Mouse (Mus musculus): Measurements from ENCODE around the gene Ncam1.

DNA sequence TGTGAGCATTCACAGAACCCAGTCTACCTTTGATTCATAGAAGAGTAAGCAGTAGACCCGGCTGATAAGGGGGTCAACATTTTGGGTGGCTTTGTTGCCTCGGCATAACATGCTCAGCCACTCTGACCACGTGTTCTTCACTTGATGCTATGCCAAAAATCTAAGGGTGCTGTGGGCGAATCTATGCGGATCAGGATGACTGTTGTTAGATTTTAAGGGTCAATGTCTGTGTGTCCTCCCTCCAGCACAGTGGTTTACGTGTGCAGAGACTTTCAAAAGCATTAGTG is 311.1 kb downstream of the Ncam1 start:
- no peak for TF ChIP-seq POLR2A (IDR thresholded peaks at IDR 0.05; ENCODE audit: insufficient read depth, low read depth, low read length)
- TF ChIP-seq CTCF (IDR thresholded peaks at IDR 0.05) = no peak
- TF ChIP-seq EP300 (IDR thresholded peaks at IDR 0.05; ENCODE audit: insufficient read depth, low read depth, low read length) = no peak

Data from heart, adult 2 months (tissue).